Mouse (Mus musculus) forebrain, embryonic 14.5 days (tissue): ENCODE data around the gene Gng11. TPM values are rescaled to one million over a fixed set of nuclear protein-coding genes. Genes with fewer than 3 reads are reported as not detected.
A peak's percentile ranks its signal among the peaks of the same experiment; 100 is the strongest.

Experiments used
- ATAC-seq: fragments of 200-750 bp; cut with Nextera tagmentation; 2 replicates; pipeline ENCODE4 v1.8.0; 2017; ENCODE audit warnings: mild to moderate bottlenecking, moderate library complexity
- DNase-seq: peaks from one replicate; pipeline ENCODE4 v3.0.0-alpha.2; 2015; ENCODE audit warnings: low spot score
- H3K27ac ChIP-seq: fragments of 300-500 bp; sonication (generic); 2 replicates; pipeline ENCODE4 v1.5.1; 2014; ENCODE audit warnings: low read depth, mild to moderate bottlenecking, control low read depth, low read length, moderate library complexity
- H3K27me3 ChIP-seq: fragments of 300-500 bp; sonication (generic); replicated peaks from 2 replicates; pipeline ENCODE4 v1.6.1; 2014; ENCODE audit warnings: low read length, control low read depth, mixed read lengths; ENCODE audit not compliant: control insufficient read depth, insufficient read depth
- H3K36me3 ChIP-seq: fragments of 300-500 bp; sonication (generic); 2 replicates; pipeline ENCODE4 v1.6.1; 2014; ENCODE audit warnings: low read length, control low read depth; ENCODE audit not compliant: control insufficient read depth, insufficient read depth
- H3K4me1 ChIP-seq: fragments of 300-500 bp; sonication (generic); 2 replicates; pipeline ENCODE4 v1.6.1; 2014; ENCODE audit warnings: antibody characterized with exemption, low read length, control low read depth; ENCODE audit not compliant: control insufficient read depth, insufficient read depth
- H3K4me2 ChIP-seq: fragments of 300-500 bp; sonication (generic); 2 replicates; pipeline ENCODE4 v1.6.1; 2014; ENCODE audit warnings: mild to moderate bottlenecking, control low read depth, low read length
- H3K4me3 ChIP-seq: fragments of 300-500 bp; sonication (generic); 2 replicates; pipeline ENCODE4 v1.5.1; 2014; ENCODE audit warnings: low read depth, low read length, control low read depth
- H3K9ac ChIP-seq: fragments of 300-500 bp; sonication (generic); 2 replicates; pipeline ENCODE4 v1.6.1; 2014; ENCODE audit warnings: mild to moderate bottlenecking, low read length, control low read depth, moderate library complexity
- H3K9me3 ChIP-seq: fragments of 300-500 bp; sonication (generic); replicated peaks from 2 replicates; pipeline ENCODE4 v1.6.1; 2016; ENCODE audit warnings: low read length, control low read depth, mixed read lengths; ENCODE audit not compliant: control insufficient read depth
- WGBS: fragments of 180-500 bp; shearing (Covaris S2); extraction: QIAGEN DNeasy Blood & Tissue Kit; methylation state at CpG from one replicate; pipeline ENCODE4 v1.1.7; 2014; 5-methylcytosine and 5-hydroxymethylcytosine counted together
- polyA plus RNA-seq: library from polyadenylated mRNA; unstranded; fragments of >200 nt; fragmentation: Nextera tagmentation; extraction: Ambion mirVana; gene quantifications from 2 replicates; pipeline ENCODE4 v1.2.1, GENCODE M21; 2014

Gng11 gene
- 24.0 TPM in 2 replicates for polyA plus RNA-seq

DNA sequence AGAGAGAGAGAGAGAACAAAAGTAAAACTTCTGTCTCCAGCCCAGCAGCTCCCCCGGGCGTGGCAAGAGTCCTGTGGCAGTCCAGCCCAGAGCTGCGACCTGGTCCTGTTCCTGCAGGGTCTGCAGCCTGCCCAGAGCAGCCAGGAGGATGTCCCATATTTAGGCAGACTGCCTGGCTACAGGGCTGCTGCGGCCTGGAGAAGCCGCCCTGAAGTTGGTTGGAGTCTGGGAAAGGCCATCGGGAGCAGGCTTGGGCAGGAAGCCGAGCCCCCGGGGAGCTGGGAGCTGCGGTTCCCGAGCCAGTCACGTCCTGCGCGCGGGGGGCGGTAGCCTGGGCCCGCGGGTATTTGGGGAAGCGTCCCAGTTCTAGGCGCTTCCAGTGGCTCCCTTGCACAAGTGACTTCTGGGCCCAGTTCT, at the start of gene Gng11:
Gene Gng11 (plus strand): TSS at position 15 of the 417 bp plus-strand sequence.
- H3K27ac ChIP-seq: peak within 1 kb of the TSS; percentile 36; the same call in 1 of the 2 replicates
- H3K36me3 ChIP-seq: no peaks in the 10 kb centered on the region
- H3K4me2 ChIP-seq: peak within 1 kb of the TSS; percentile 54
- peak; percentile 72 for ATAC-seq
- H3K27me3 ChIP-seq: no peaks in the 10 kb centered on the region
- no peaks in the 10 kb centered on the region for H3K9me3 ChIP-seq
- H3K4me3 ChIP-seq: peak within 1 kb of the TSS; percentile 26
- WGBS: 2% methylated on average over 19 of the region's 19 CpGs
- peak within 1 kb of the TSS; percentile 40 for H3K9ac ChIP-seq
- no peaks in the 10 kb centered on the region; the same call in 1 of the 2 replicates for H3K4me1 ChIP-seq
- DNase-seq: peak; percentile 19

DNA sequence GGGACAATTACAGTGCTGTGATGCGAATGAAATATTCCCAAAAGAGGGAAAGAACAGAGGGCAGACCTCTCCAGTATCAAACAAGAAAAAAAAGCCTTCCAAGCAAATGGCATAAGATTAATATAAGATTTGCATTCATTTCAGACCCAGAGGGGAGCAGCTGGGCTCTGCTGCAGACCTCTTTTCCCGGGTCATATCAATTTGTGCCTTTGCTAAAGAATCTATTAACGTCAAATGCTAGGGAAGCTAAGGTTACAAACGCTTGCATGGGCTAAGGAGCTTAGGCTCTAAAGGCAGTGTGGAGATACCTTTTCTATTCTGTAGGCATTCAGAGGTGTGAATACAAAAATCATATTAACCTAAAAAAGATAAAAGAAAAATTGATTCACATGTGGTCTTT, 48.7 kb upstream of the Gng11 start:
- H3K27me3 ChIP-seq: no peaks in the 10 kb centered on the region
- H3K9ac ChIP-seq: no peak overlapping the region
- H3K4me1 ChIP-seq: no peaks in the 10 kb centered on the region
- no peak overlapping the region for H3K4me2 ChIP-seq
- ATAC-seq (no peak), DNase-seq (no peak)
- no peaks in the 10 kb centered on the region for H3K9me3 ChIP-seq
- H3K36me3 ChIP-seq: no peaks in the 10 kb centered on the region
- H3K27ac ChIP-seq: no peak overlapping the region
- 56% methylated on average over 4 of the region's 4 CpGs for WGBS
- no peak overlapping the region for H3K4me3 ChIP-seq

DNA sequence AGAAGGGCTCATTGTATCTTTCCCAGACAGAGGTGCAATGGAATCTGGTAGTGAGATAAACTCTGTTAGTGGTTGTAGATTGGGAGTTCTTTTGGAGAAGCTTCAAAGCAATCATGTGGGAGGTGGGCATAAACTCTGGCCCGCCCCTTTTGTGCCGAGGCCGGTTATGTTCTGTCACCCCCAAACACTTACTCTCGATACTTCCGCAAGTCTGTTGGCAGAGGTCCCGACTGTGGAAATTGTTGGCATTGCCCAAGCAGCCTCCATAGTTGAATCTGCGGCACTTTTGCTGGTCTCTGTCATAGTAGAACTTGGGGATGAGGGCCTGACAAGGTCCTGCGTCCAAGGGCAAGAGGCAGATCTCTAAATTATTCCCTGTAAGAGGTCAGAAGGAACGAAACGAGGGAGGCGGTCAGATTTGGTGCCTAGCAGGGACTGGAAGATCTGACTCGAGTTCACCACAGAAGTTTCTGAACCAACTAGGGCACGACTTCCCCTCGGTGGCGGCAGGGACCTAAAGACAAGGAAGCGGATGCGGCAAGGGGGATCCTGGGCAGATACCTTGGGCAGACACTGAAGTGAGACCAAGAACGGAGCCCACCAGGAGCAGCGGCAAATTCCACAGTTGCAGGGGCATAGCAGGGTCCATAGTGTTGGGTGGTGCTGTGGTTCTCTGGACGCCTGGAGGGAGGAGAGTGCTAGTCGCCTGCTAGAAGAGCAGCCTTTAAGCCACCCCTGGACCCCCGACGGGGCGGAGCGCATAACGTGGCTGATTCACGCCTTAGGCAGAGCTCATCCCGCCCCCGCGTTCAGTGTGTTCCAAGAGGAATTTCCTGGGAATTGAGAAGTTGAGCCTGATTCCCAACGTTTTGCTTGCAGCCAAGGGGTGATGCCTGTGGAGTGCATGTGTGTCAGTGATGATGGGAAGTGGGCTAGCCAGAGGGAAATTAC, 35.8 kb upstream of the Gng11 start:
- Histone ChIP-seq H3K9ac (no peak overlapping the region), H3K27ac (no peak overlapping the region), H3K27me3 (no peaks in the 10 kb centered on the region), H3K36me3 (no peaks in the 10 kb centered on the region), H3K4me3 (no peak overlapping the region), H3K4me2 (0 out of 2 replicates have a peak overlapping the region, but pooled peaks have one; percentile 24), H3K9me3 (no peaks in the 10 kb centered on the region), H3K4me1 (no peaks in the 10 kb centered on the region)
- 33% methylated on average over 31 of the region's 31 CpGs for WGBS
- ATAC-seq (no peak), DNase-seq (peak; percentile 4)

DNA sequence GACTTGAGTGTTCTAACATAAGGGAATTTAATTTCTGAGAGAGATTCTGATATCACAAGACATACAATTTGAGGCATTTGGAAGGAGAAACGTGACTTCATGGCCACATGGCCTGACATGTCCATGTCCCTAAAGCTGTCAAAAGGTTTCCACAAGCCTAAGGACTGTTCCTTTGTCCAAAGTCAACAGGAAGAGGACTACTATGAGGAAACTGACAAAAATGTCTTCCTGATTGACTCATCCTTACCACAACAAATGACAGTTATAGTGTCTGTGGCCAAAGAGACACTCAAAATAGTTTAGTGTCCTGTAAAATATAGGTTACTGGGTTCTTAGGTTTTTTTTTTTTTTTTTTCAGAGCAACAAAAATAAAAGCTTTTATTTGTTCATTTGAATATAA, 30.0 kb upstream of the Gng11 start:
- Histone ChIP-seq H3K9ac (no peak overlapping the region), H3K4me1 (no peaks in the 10 kb centered on the region), H3K36me3 (no peaks in the 10 kb centered on the region), H3K4me2 (no peak overlapping the region), H3K4me3 (no peak overlapping the region), H3K27me3 (no peaks in the 10 kb centered on the region), H3K27ac (no peak overlapping the region), H3K9me3 (no peaks in the 10 kb centered on the region)
- no peak for ATAC-seq
- WGBS: 85% methylated on average over 1 of the region's 1 CpGs
- no peak for DNase-seq

DNA sequence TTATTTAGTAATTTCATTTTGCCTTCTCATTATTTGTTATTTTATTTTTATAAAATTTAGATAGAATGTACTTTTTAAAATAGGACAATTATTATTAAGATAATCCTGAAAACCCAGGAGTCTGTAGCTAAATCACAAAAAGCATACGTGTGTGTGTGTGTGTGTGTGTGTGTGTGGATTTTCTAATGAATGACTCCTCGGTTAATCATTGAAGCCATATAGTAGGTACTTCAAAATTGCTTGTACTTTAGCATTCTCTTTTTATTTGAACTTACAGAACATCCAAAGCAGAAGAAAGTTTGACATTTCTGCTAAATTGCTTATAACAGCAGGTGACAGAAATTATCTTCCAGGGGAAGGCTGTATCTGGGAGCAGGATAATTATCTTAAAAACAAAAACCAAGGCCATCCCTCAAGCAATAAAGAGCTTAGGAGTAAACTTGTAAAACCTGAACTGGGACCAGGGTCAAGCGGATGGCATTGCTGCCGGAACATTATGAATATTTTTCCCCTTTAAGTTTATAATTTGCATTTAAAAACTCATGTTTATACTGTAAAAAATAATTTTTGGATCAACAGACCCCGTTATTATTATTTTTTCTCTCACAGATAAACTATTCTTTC, 20.9 kb upstream of the Gng11 start:
- H3K27me3 ChIP-seq: no peaks in the 10 kb centered on the region
- H3K9me3 ChIP-seq: no peaks in the 10 kb centered on the region
- no peak overlapping the region for H3K4me3 ChIP-seq
- H3K27ac ChIP-seq: no peak overlapping the region
- H3K36me3 ChIP-seq: no peaks in the 10 kb centered on the region
- no peak for ATAC-seq
- DNase-seq: no peak
- no peak overlapping the region for H3K4me2 ChIP-seq
- WGBS: 90% methylated on average over 5 of the region's 5 CpGs
- no peak overlapping the region for H3K9ac ChIP-seq
- no peaks in the 10 kb centered on the region for H3K4me1 ChIP-seq

DNA sequence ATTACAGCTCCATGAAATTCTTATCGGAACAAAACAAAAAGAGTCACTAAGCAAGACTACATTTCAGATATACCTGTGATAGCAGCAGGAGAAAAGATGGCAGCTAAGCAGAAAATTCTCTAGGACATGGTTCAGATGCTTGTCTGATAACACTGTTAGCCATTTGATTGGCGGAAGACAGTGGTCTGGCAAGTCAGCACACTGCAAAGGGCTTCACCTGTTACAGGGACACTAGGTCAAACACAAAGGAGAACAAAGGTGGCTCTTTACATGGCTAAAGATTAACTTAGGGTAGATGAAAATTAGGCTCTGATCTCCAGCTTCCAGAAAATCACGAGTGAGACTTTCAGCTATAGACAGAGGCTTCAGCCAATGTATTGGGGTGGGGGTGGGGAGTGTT, 15.0 kb upstream of the Gng11 start, which contains the start of gene Tfpi2:
Gene Tfpi2 (minus strand): TSS at position 170 of the 400 bp plus-strand sequence.
- Histone ChIP-seq H3K27ac (no peak within 1 kb of the TSS), H3K27me3 (no peaks in the 10 kb centered on the region), H3K4me2 (no peak within 1 kb of the TSS), H3K9me3 (no peaks in the 10 kb centered on the region), H3K4me1 (no peaks in the 10 kb centered on the region), H3K9ac (no peak within 1 kb of the TSS), H3K36me3 (no peaks in the 10 kb centered on the region), H3K4me3 (no peak within 1 kb of the TSS)
- 78% methylated on average over 3 of the region's 3 CpGs for WGBS
- ATAC-seq (no peak), DNase-seq (no peak)

DNA sequence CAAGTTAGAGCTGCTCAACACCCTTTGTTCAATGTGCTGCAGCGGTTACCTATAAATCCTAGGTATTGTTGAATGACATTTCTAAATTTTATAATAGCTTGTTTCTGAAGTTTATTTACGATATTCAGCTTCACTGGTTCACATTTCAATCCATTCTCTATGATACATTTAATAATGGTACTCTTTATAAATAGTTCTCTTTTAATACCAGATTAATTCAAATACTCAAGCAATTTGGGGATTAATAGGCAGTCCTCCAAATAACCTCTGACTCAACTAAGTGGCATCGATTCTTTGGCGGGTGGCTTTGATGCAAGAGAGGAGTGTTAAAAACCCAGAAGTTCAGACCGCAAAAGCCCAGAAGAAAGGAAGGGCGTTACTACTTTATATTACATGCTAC, 10.2 kb upstream of the Gng11 start, which contains the start of gene Gngt1:
Gene Gngt1 (plus strand): TSS at position 301 of the 400 bp plus-strand sequence.
- no peak within 1 kb of the TSS for H3K27ac ChIP-seq
- H3K4me3 ChIP-seq: no peak within 1 kb of the TSS
- H3K4me1 ChIP-seq: no peaks in the 10 kb centered on the region
- no peaks in the 10 kb centered on the region for H3K9me3 ChIP-seq
- H3K9ac ChIP-seq: no peak within 1 kb of the TSS
- H3K27me3 ChIP-seq: no peaks in the 10 kb centered on the region
- 77% methylated on average over 6 of the region's 6 CpGs for WGBS
- DNase-seq (no peak), ATAC-seq (no peak)
- H3K36me3 ChIP-seq: no peaks in the 10 kb centered on the region
- H3K4me2 ChIP-seq: no peak within 1 kb of the TSS

DNA sequence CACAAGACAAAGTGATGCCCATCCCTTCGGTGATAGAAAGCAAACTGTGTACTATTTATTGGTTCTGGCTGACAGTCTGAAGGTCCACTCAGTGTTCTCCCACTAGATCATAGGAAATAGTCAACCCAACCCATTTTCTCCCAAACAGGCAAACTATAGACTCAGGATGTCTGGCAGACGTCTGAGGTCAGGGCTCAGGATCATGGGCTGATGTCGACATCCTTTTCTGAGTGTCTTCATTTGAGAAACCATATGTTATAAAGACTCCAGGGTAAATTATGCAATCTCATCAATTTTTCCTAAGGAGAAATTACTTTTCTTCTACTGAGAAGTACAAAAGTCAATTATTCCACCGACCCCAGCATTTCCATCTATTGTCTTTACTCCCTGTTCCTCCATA, 5.6 kb upstream of the Gng11 start:
- Histone ChIP-seq H3K36me3 (no peaks in the 10 kb centered on the region), H3K9me3 (no peaks in the 10 kb centered on the region), H3K9ac (no peak overlapping the region), H3K4me2 (no peak overlapping the region), H3K4me3 (no peak overlapping the region), H3K4me1 (no peaks in the 10 kb centered on the region), H3K27ac (no peak overlapping the region), H3K27me3 (no peaks in the 10 kb centered on the region)
- 88% methylated on average over 4 of the region's 4 CpGs for WGBS
- ATAC-seq (no peak), DNase-seq (no peak)
